Mouse (Mus musculus) intestine, postnatal 0 days (tissue): ENCODE measurements around the gene Ccdc60. TPM values are rescaled to one million over a fixed set of nuclear protein-coding genes. Genes with fewer than 3 reads are reported as not detected.

Experiments used
- ATAC-seq: fragments of 200-750 bp; cut with Nextera tagmentation; 2 replicates; pipeline ENCODE4 v1.8.0; 2017; ENCODE audit warnings: mild to moderate bottlenecking, moderate TSS enrichment, moderate library complexity
- H3K27ac ChIP-seq: fragments of 300-500 bp; sonication (generic); 2 replicates; pipeline ENCODE4 v1.5.1; 2014; ENCODE audit warnings: mild to moderate bottlenecking, low read depth, low read length, moderate library complexity
- H3K27me3 ChIP-seq: fragments of 300-500 bp; sonication (generic); replicated peaks from 2 replicates; pipeline ENCODE4 v1.6.1; 2014; ENCODE audit warnings: low read length, mixed read lengths; ENCODE audit not compliant: control insufficient read depth, insufficient read depth
- H3K36me3 ChIP-seq: fragments of 300-500 bp; sonication (generic); 2 replicates; pipeline ENCODE4 v1.6.1; 2014; ENCODE audit warnings: mild to moderate bottlenecking, moderate library complexity; ENCODE audit not compliant: control insufficient read depth, insufficient read depth
- H3K4me1 ChIP-seq: fragments of 300-500 bp; sonication (generic); replicated peaks from 2 replicates; pipeline ENCODE4 v1.6.1; 2014; ENCODE audit warnings: antibody characterized with exemption, low read length, mixed read lengths; ENCODE audit not compliant: control insufficient read depth, insufficient read depth
- H3K4me2 ChIP-seq: fragments of 300-500 bp; sonication (generic); replicated peaks from 2 replicates; pipeline ENCODE4 v1.6.1; 2014; ENCODE audit warnings: low read depth, mild to moderate bottlenecking, moderate library complexity
- H3K4me3 ChIP-seq: fragments of 300-500 bp; sonication (generic); 2 replicates; pipeline ENCODE4 v1.5.1; 2014; ENCODE audit warnings: low read depth, low read length
- H3K9ac ChIP-seq: fragments of 300-500 bp; sonication (generic); 2 replicates; pipeline ENCODE4 v1.6.1; 2014; ENCODE audit warnings: mild to moderate bottlenecking, low read depth, low read length
- H3K9me3 ChIP-seq: fragments of 300-500 bp; sonication (generic); 2 replicates; pipeline ENCODE4 v1.6.1; 2016; ENCODE audit warnings: mixed run types; ENCODE audit not compliant: control insufficient read depth
- CTCF ChIP-seq: sonication (generic); IDR thresholded peaks from 2 replicates; pipeline ENCODE4 v1.5.1; 2016; ENCODE audit warnings: low read depth, mild to moderate bottlenecking, control low read depth, antibody characterized with exemption, moderate library complexity
- WGBS: fragments of 180-500 bp; shearing (Covaris S2); extraction: QIAGEN DNeasy Blood & Tissue Kit; methylation state at CpG from one replicate; pipeline ENCODE4 v1.1.7; 2014; 5-methylcytosine and 5-hydroxymethylcytosine counted together
- polyA plus RNA-seq: library from polyadenylated mRNA; unstranded; fragments of >200 nt; fragmentation: Nextera tagmentation; extraction: Ambion mirVana; gene quantifications from 2 replicates; pipeline ENCODE4 v1.2.1, GENCODE M21; 2015

Ccdc60 gene
- polyA plus RNA-seq, 1 experiment from 2014 or later: 0.77 TPM

- 85% methylated on average over 5 of the region's 5 CpGs for WGBS
Measured at GRCm38 (mm10) chr5:116290584-116290983, 1.8 kb upstream of the Ccdc60 start.

GRCm38 (mm10) chr5:116289897-116290296, 1.1 kb upstream of the Ccdc60 start:
- TF ChIP-seq CTCF: no peak
- no peak overlapping the region for H3K9ac ChIP-seq

More at GRCm38 (mm10) chr5:116290584-116290983, 1.8 kb upstream of the Ccdc60 start:
- no peaks in the 10 kb centered on the region for H3K36me3 ChIP-seq
- H3K4me2 ChIP-seq: no peak overlapping the region
- H3K27me3 ChIP-seq: no peaks in the 10 kb centered on the region
- no peaks in the 10 kb centered on the region for H3K4me1 ChIP-seq
- no peak overlapping the region for H3K27ac ChIP-seq
- no peak for ATAC-seq
- H3K4me3 ChIP-seq: no peak overlapping the region
- no peak overlapping the region for H3K9ac ChIP-seq
- H3K9me3 ChIP-seq: no peaks in the 10 kb centered on the region
- no peak for TF ChIP-seq CTCF

GRCm38 (mm10) chr5:116288183-116288582, 602 bp downstream of the Ccdc60 start:
- Histone ChIP-seq H3K27ac (no peak overlapping the region), H3K9me3 (no peaks in the 10 kb centered on the region), H3K4me1 (no peaks in the 10 kb centered on the region), H3K4me2 (no peak overlapping the region), H3K4me3 (no peak overlapping the region), H3K9ac (no peak overlapping the region), H3K36me3 (no peaks in the 10 kb centered on the region), H3K27me3 (no peaks in the 10 kb centered on the region)
- WGBS: 44% methylated on average over 10 of the region's 10 CpGs
- ATAC-seq: no peak
- TF ChIP-seq CTCF: no peak

More at GRCm38 (mm10) chr5:116289897-116290296, 1.1 kb upstream of the Ccdc60 start:
- H3K27ac ChIP-seq: no peak overlapping the region
- no peaks in the 10 kb centered on the region for H3K36me3 ChIP-seq
- 18% methylated on average over 9 of the region's 9 CpGs for WGBS
- H3K4me3 ChIP-seq: no peak overlapping the region
- no peaks in the 10 kb centered on the region for H3K27me3 ChIP-seq
- no peaks in the 10 kb centered on the region for H3K4me1 ChIP-seq
- peak overlapping the region; percentile 61 for H3K4me2 ChIP-seq
- H3K9me3 ChIP-seq: no peaks in the 10 kb centered on the region
- ATAC-seq: no peak

DNA sequence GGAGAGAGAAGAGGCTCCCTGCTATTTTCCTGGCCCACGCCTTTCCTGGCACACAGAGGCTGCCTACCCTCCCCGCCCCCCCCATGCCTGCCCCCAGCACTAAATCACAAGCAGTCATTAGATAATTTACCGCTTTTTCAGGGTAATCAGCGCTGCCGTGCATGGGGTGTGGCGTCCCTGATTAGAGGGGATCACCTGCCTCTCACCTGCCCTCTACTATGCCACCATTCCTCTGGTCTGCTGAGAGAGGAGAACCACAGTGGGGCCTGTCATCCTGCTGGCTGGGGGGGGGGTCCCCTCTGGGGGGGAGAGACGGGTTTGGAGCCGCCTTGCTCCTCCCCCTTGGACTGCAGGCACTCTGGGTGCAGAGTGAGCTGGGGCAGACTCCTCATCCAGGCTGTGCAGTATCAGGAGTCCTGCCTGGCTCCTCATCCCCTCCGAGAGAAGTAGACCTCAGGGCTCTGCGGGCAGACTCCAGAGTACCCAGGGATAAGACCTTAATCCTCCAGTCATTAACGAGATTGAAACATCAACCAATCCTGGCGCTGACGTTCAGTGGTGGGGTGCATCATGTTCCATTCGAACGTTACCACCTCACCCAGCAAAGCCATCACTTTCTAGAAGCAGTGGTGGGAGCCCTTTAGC, 3.1 kb downstream of the Ccdc60 start:
- no peaks in the 10 kb centered on the region for H3K27me3 ChIP-seq
- ATAC-seq: no peak
- H3K4me2 ChIP-seq: no peak overlapping the region; the same call in 1 of the 2 replicates
- H3K27ac ChIP-seq: no peak overlapping the region
- H3K36me3 ChIP-seq: no peaks in the 10 kb centered on the region
- no peak for TF ChIP-seq CTCF
- 25% methylated on average over 13 of the region's 15 CpGs for WGBS
- no peak overlapping the region for H3K9ac ChIP-seq
- no peak overlapping the region for H3K4me3 ChIP-seq
- H3K4me1 ChIP-seq: no peaks in the 10 kb centered on the region
- no peaks in the 10 kb centered on the region for H3K9me3 ChIP-seq

DNA sequence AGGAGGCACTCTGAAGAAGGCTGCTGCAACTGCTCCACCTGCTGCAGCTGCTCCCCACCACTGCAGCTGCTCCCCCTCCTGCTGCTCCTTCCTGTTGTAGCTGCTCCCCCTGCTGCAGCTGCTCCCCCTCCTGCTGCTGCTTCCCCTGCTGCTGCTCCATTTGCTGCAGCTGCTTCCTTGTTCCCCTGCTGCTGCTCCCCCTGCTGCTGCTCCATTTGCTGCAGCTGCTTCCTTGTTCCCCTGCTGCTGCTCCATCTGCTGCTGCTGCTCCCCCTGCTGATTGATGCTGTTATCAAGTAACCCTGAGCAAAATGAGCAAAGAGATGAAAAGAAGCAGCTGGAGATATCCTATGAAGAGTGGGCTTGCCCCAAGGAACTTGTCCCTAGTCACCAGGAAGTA, 8.3 kb downstream of the Ccdc60 start:
- ATAC-seq: no peak
- Histone ChIP-seq H3K36me3 (no peaks in the 10 kb centered on the region), H3K4me1 (no peaks in the 10 kb centered on the region), H3K4me2 (no peak overlapping the region), H3K9me3 (no peaks in the 10 kb centered on the region), H3K4me3 (no peak overlapping the region), H3K27ac (no peak overlapping the region), H3K27me3 (no peaks in the 10 kb centered on the region), H3K9ac (no peak overlapping the region)
- peak; percentile 27; the same call in 1 of the 2 replicates for TF ChIP-seq CTCF

GRCm38 (mm10) chr5:116278436-116278918, 10.3 kb downstream of the Ccdc60 start:
- H3K27me3 ChIP-seq: no peaks in the 10 kb centered on the region
- H3K9me3 ChIP-seq: no peaks in the 10 kb centered on the region
- no peak overlapping the region for H3K9ac ChIP-seq
- H3K36me3 ChIP-seq: no peaks in the 10 kb centered on the region
- WGBS: 85% methylated on average over 17 of the region's 17 CpGs
- ATAC-seq: no peak
- H3K4me2 ChIP-seq: no peak overlapping the region
- no peaks in the 10 kb centered on the region for H3K4me1 ChIP-seq
- no peak for TF ChIP-seq CTCF
- no peak overlapping the region for H3K4me3 ChIP-seq
- H3K27ac ChIP-seq: no peak overlapping the region

- no peak overlapping the region for H3K4me3 ChIP-seq
- no peak overlapping the region for H3K9ac ChIP-seq
- WGBS: 88% methylated on average over 4 of the region's 4 CpGs
- no peak overlapping the region for H3K4me2 ChIP-seq
- no peak for ATAC-seq
- H3K36me3 ChIP-seq: no peaks in the 10 kb centered on the region
- TF ChIP-seq CTCF: no peak
- no peaks in the 10 kb centered on the region for H3K4me1 ChIP-seq
- H3K9me3 ChIP-seq: no peaks in the 10 kb centered on the region
- H3K27ac ChIP-seq: no peak overlapping the region
- no peaks in the 10 kb centered on the region for H3K27me3 ChIP-seq
Measured at GRCm38 (mm10) chr5:116277951-116278350, 10.8 kb downstream of the Ccdc60 start.
